ENCODE assay signal across 8 mouse cellular contexts in the genomic region with DNA sequence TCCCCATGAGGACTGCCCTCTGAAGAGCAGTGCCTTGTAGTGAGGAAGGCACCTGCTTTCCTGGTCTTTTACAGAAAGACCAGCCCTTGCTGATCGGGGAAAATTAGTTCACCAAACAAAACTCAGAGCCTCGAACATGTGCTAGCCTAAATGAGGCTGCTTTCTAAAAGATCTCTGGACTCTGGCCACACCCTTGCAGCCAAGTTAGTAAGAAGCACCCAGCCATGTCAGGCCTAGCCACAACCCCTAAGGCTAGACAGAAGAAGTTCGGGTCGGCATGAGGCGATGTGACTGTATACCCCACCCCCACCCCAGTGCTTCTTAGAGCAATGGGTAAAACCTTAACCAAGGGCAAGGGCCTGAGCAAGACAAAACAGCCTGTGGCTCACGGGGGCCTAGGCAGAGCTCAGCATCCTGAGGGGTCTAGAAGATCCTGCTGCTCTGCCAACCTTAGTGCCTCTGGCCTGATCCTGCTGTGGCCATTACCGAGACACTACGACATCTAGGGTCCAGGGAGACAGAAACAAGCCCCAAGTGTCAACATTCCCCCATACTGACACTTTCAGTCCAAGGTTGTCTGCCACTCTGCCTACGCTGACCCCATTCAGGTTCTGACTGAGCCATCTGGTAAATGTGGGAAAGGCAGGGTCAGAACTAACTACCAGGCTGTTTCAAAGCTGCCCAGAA. TPM values are rescaled to one million over a fixed set of nuclear protein-coding genes. Genes with fewer than 3 reads are reported as not detected.
DNase-seq lines count a peak whose midpoint lies in the region; ATAC-seq and TF ChIP-seq lines count a peak whose summit lies in the region.

No protein-coding gene starts in this region.

- H3K4me1 ChIP-seq in kidney, embryonic 14.5 days (ENCODE audit: control insufficient read depth, insufficient read depth, low read length), result peaks cover 58% of the 10 kb centered on the region
- H3K4me1 ChIP-seq in midbrain, embryonic 14.5 days (ENCODE audit: control insufficient read depth, insufficient read depth, low read length), result peaks cover 57% of the 10 kb centered on the region

- peaks cover 12% of the 10 kb centered on the region for H3K36me3 ChIP-seq in kidney, embryonic 14.5 days (ENCODE audit: control insufficient read depth, insufficient read depth, low read length)
- H3K36me3 ChIP-seq in midbrain, embryonic 14.5 days (ENCODE audit: control insufficient read depth, insufficient read depth, low read length), result 0 out of 2 replicates have a peak, but pooled peaks cover 5% of the 10 kb centered on the region

- H3K9me3 ChIP-seq in kidney, embryonic 14.5 days (ENCODE audit: control insufficient read depth, low read length), result no peaks in the 10 kb centered on the region
- H3K9me3 ChIP-seq in midbrain, embryonic 14.5 days (ENCODE audit: control insufficient read depth, low read length), result no peaks in the 10 kb centered on the region

- H3K9ac ChIP-seq in kidney, embryonic 14.5 days (ENCODE audit: low read depth, low read length), result peak overlapping the region; percentile 94; the same call in 1 of the 2 replicates
- H3K9ac ChIP-seq in midbrain, embryonic 14.5 days (replicated peaks; ENCODE audit: low read length), result peak overlapping the region; percentile 98

- H3K27me3 ChIP-seq in kidney, embryonic 14.5 days (ENCODE audit: control insufficient read depth, insufficient read depth, low read length), result no peaks in the 10 kb centered on the region
- no peaks in the 10 kb centered on the region for H3K27me3 ChIP-seq in midbrain, embryonic 14.5 days (ENCODE audit: control insufficient read depth, insufficient read depth, low read length)

- WGBS in kidney, embryonic 14.5 days, result 61% methylated on average over 9 of the region's 9 CpGs
- 69% methylated on average over 9 of the region's 9 CpGs for WGBS in midbrain, embryonic 14.5 days

- no peak for TF ChIP-seq CTCF in left cerebral cortex, adult 2 months (IDR thresholded peaks at IDR 0.05)

- no peak for DNase-seq in left cerebral cortex, adult 2 months (ENCODE audit: extremely low spot score in 1 of 2, low spot score in 2 of 2)
- no peak for DNase-seq in left cerebral cortex, postnatal 36 days (ENCODE audit: low spot score in 2 of 2)
- DNase-seq in midbrain, embryonic 14.5 days, result no peak
- no peak for DNase-seq in cerebellum, postnatal 10 days
- no peak for DNase-seq in left cerebral cortex, adult 8-10 months (ENCODE audit: low spot score in 2 of 2)
- no peak for DNase-seq in urinary bladder, postnatal 25 days (ENCODE audit: low spot score)

- intact Hi-C loops in left cerebral cortex, adult 2 months (cut with DNase I), result no loop called here
- intact Hi-C loops in left cerebral cortex, postnatal 36 days (cut with DNase I), result no loop called here

- peak overlapping the region; percentile 88 for H3K4me2 ChIP-seq in kidney, embryonic 14.5 days (replicated peaks; ENCODE audit: low read depth, low read length)
- H3K4me2 ChIP-seq in midbrain, embryonic 14.5 days (ENCODE audit: low read length), result peak overlapping the region; percentile 98

- H3K27ac ChIP-seq in left cerebral cortex, adult 2 months, result no peak overlapping the region
- peak overlapping the region; percentile 47; the same call in 1 of the 2 replicates for H3K27ac ChIP-seq in kidney, embryonic 14.5 days (ENCODE audit: low read depth, low read length)
- H3K27ac ChIP-seq in midbrain, embryonic 14.5 days (replicated peaks; ENCODE audit: low read depth, low read length), result no peak overlapping the region

- peak overlapping the region; percentile 21; the same call in 1 of the 2 replicates for H3K4me3 ChIP-seq in left cerebral cortex, adult 2 months
- H3K4me3 ChIP-seq in kidney, embryonic 14.5 days (ENCODE audit: low read length), result peak overlapping the region; percentile 75
- peak overlapping the region; percentile 98 for H3K4me3 ChIP-seq in midbrain, embryonic 14.5 days (replicated peaks; ENCODE audit: low read depth, low read length)

- ATAC-seq in erythroid progenitor cell, adult 5-6 weeks (replicated peaks; ENCODE audit: low FRiP score, poor library complexity, severe bottlenecking), result 0 out of 2 replicates have a peak, but pooled peaks have one; percentile 28
- no peak for ATAC-seq in kidney, embryonic 14.5 days (ENCODE audit: low FRiP score, low TSS enrichment)
- ATAC-seq in midbrain, embryonic 14.5 days (ENCODE audit: low FRiP score, low TSS enrichment), result no peak

RNA-seq across cellular contexts. Expression of a gene that starts 10.1 kb away (rescaled TPM):
- 10 to 100 TPM; 32.9 to 39.6 TPM for total RNA-seq in left cerebral cortex, adult 2 months (2021)
- total RNA-seq in left cerebral cortex, postnatal 36 days (2021), result 10 to 100 TPM; 36.7 to 38.6 TPM
- 34.6 and 46.1 TPM in 2 replicates for total RNA-seq in erythroid progenitor cell, adult 5-6 weeks (2015; ENCODE audit: low replicate concordance)
- total RNA-seq in erythroid progenitor cell, adult 5-6 weeks (2017; ENCODE audit: low replicate concordance), result 46.2 and 46.5 TPM in 2 replicates
- 24.3 and 26.1 TPM in 2 replicates for polyA plus RNA-seq in kidney, embryonic 14.5 days (2014; fragmentation: Nextera tagmentation; extraction: Ambion mirVana)
- 40.0 and 41.9 TPM in 2 replicates for polyA plus RNA-seq in midbrain, embryonic 14.5 days (2014; fragmentation: Nextera tagmentation; extraction: Ambion mirVana)
- 10 to 100 TPM; 36.0 to 44.4 (median 41.6) TPM for total RNA-seq in left cerebral cortex, adult 8-10 months (2022)

RNA-seq across cellular contexts. Expression of a gene that starts 22.7 kb away (rescaled TPM):
- not detected for total RNA-seq in left cerebral cortex, adult 2 months (2021)
- not detected for total RNA-seq in left cerebral cortex, postnatal 36 days (2021)
- total RNA-seq in erythroid progenitor cell, adult 5-6 weeks (2015; ENCODE audit: low replicate concordance), result not detected in 2 replicates
- total RNA-seq in erythroid progenitor cell, adult 5-6 weeks (2017; ENCODE audit: low replicate concordance), result not detected in 2 replicates
- not detected in 2 replicates for polyA plus RNA-seq in kidney, embryonic 14.5 days (2014; fragmentation: Nextera tagmentation; extraction: Ambion mirVana)
- polyA plus RNA-seq in midbrain, embryonic 14.5 days (2014; fragmentation: Nextera tagmentation; extraction: Ambion mirVana), result not detected in 2 replicates
- total RNA-seq in left cerebral cortex, adult 8-10 months (2022), result not detected

RNA-seq across cellular contexts. Expression of a gene that starts 37.2 kb away (rescaled TPM):
- 1 to 10 TPM; 9.1 to 9.6 TPM for total RNA-seq in left cerebral cortex, adult 2 months (2021)
- total RNA-seq in left cerebral cortex, postnatal 36 days (2021), result 10 to 100 TPM; 16.3 to 27.4 TPM
- total RNA-seq in erythroid progenitor cell, adult 5-6 weeks (2015; ENCODE audit: low replicate concordance), result not detected in 2 replicates
- not detected in 2 replicates for total RNA-seq in erythroid progenitor cell, adult 5-6 weeks (2017; ENCODE audit: low replicate concordance)
- polyA plus RNA-seq in kidney, embryonic 14.5 days (2014; fragmentation: Nextera tagmentation; extraction: Ambion mirVana), result not detected in 2 replicates
- 0.74 and 0.96 TPM in 2 replicates for polyA plus RNA-seq in midbrain, embryonic 14.5 days (2014; fragmentation: Nextera tagmentation; extraction: Ambion mirVana)
- total RNA-seq in left cerebral cortex, adult 8-10 months (2022), result 10 to 100 TPM; 15.3 to 21.3 (median 19.1) TPM

RNA-seq across cellular contexts. Expression of a gene that starts 40.2 kb away (rescaled TPM):
- total RNA-seq in left cerebral cortex, adult 2 months (2021), result not detected
- total RNA-seq in left cerebral cortex, postnatal 36 days (2021), result not detected
- total RNA-seq in erythroid progenitor cell, adult 5-6 weeks (2015; ENCODE audit: low replicate concordance), result not detected in 2 replicates
- total RNA-seq in erythroid progenitor cell, adult 5-6 weeks (2017; ENCODE audit: low replicate concordance), result not detected in 2 replicates
- polyA plus RNA-seq in kidney, embryonic 14.5 days (2014; fragmentation: Nextera tagmentation; extraction: Ambion mirVana), result not detected in 2 replicates
- polyA plus RNA-seq in midbrain, embryonic 14.5 days (2014; fragmentation: Nextera tagmentation; extraction: Ambion mirVana), result not detected in 2 replicates
- not detected for total RNA-seq in left cerebral cortex, adult 8-10 months (2022)

RNA-seq across cellular contexts. Expression of a gene that starts 44.4 kb away (rescaled TPM):
- total RNA-seq in left cerebral cortex, adult 2 months (2021), result under 1 TPM; 0.16 TPM
- under 1 TPM in 1 of 2 experiments, not detected in 1; 0.22 TPM for total RNA-seq in left cerebral cortex, postnatal 36 days (2021)
- not detected in 2 replicates for total RNA-seq in erythroid progenitor cell, adult 5-6 weeks (2015; ENCODE audit: low replicate concordance)
- total RNA-seq in erythroid progenitor cell, adult 5-6 weeks (2017; ENCODE audit: low replicate concordance), result not detected in 2 replicates
- polyA plus RNA-seq in kidney, embryonic 14.5 days (2014; fragmentation: Nextera tagmentation; extraction: Ambion mirVana), result 0.08 and 0.11 TPM in 2 replicates
- polyA plus RNA-seq in midbrain, embryonic 14.5 days (2014; fragmentation: Nextera tagmentation; extraction: Ambion mirVana), result 0.08 TPM in 1 of 2 replicates, not detected in the other
- total RNA-seq in left cerebral cortex, adult 8-10 months (2022), result under 1 TPM; 0.14 to 0.25 (median 0.19) TPM

Comparison
In these comparisons a context has a peak if more than half of its experiments do, and no peak if none do; other contexts are left out.
1. H3K4me3 ChIP-seq: peak in every context shown above with its lines; median percentile 98 in midbrain, embryonic 14.5 days; 75 in kidney, embryonic 14.5 days; 21 in left cerebral cortex, adult 2 months.
2. RNA of a gene that starts 37.2 kb away (total RNA-seq): 16.3 to 27.4 TPM in left cerebral cortex, postnatal 36 days, 15.3 to 21.3 TPM in left cerebral cortex, adult 8-10 months and 9.1 to 9.6 TPM in left cerebral cortex, adult 2 months; not detected in erythroid progenitor cell, adult 5-6 weeks; every median in the first group is over 10 times any median in the second.